In genomic region chr11:98769007-98769954, GRCm38 (mm10) we compare ENCODE assay signal across 8 mouse cellular contexts. TPM values are rescaled to one million over a fixed set of nuclear protein-coding genes. Genes with fewer than 3 reads are reported as not detected.
DNase-seq lines count a peak whose midpoint lies in the region; ATAC-seq and TF ChIP-seq lines count a peak whose summit lies in the region.

No protein-coding gene starts in this region.

- H3K36me3 ChIP-seq in midbrain, embryonic 11.5 days (ENCODE audit: control insufficient read depth, insufficient read depth, low read length), result peaks cover 1% of the 10 kb centered on the region
- H3K36me3 ChIP-seq in midbrain, postnatal 0 days (ENCODE audit: insufficient read depth, low read length), result peaks cover 52% of the 10 kb centered on the region
- H3K36me3 ChIP-seq in liver, embryonic 12.5 days, result peaks cover 41% of the 10 kb centered on the region
- no peaks in the 10 kb centered on the region; the same call in 1 of the 2 replicates for H3K36me3 ChIP-seq in intestine, embryonic 16.5 days (ENCODE audit: control insufficient read depth, insufficient read depth, low read length)

- no peak for ATAC-seq in midbrain, embryonic 11.5 days (ENCODE audit: low FRiP score)
- ATAC-seq in midbrain, postnatal 0 days (ENCODE audit: low FRiP score), result no peak
- peak; percentile 1; the same call in 1 of the 2 replicates for ATAC-seq in liver, embryonic 12.5 days
- ATAC-seq in intestine, embryonic 16.5 days, result no peak
- ATAC-seq in inflammation-experienced regulatory T-cells, adult 6 months, result no peak

- H3K27ac ChIP-seq in midbrain, embryonic 11.5 days (ENCODE audit: low read depth, low read length), result no peak overlapping the region
- no peak overlapping the region for H3K27ac ChIP-seq in midbrain, postnatal 0 days (ENCODE audit: low read depth, low read length)
- H3K27ac ChIP-seq in liver, embryonic 12.5 days, result peak overlapping the region; percentile 94
- H3K27ac ChIP-seq in intestine, embryonic 16.5 days (ENCODE audit: low read length), result no peak overlapping the region

- peaks cover 39% of the 10 kb centered on the region for H3K4me1 ChIP-seq in midbrain, embryonic 11.5 days (ENCODE audit: control insufficient read depth, insufficient read depth, low read length)
- peaks cover 20% of the 10 kb centered on the region; the same call in 1 of the 2 replicates for H3K4me1 ChIP-seq in midbrain, postnatal 0 days (ENCODE audit: insufficient read depth, low read length)
- H3K4me1 ChIP-seq in liver, embryonic 12.5 days, result peaks cover 96% of the 10 kb centered on the region
- H3K4me1 ChIP-seq in intestine, embryonic 16.5 days (ENCODE audit: control insufficient read depth, insufficient read depth, low read length), result peaks cover 63% of the 10 kb centered on the region

- peak; percentile 97 for DNase-seq in heart, adult 11 months
- DNase-seq in heart, postnatal 4 days, result no peak
- no peak for DNase-seq in midbrain, embryonic 11.5 days (ENCODE audit: low spot score, missing footprints)
- no peak for DNase-seq in midbrain, postnatal 0 days (ENCODE audit: low spot score)
- no peak for DNase-seq in ovary, postnatal 36 days (ENCODE audit: low spot score)

- H3K27me3 ChIP-seq in midbrain, embryonic 11.5 days (ENCODE audit: control insufficient read depth, insufficient read depth, low read length), result no peaks in the 10 kb centered on the region
- H3K27me3 ChIP-seq in midbrain, postnatal 0 days (ENCODE audit: insufficient read depth, low read length), result no peaks in the 10 kb centered on the region
- no peaks in the 10 kb centered on the region for H3K27me3 ChIP-seq in liver, embryonic 12.5 days (replicated peaks)
- no peaks in the 10 kb centered on the region for H3K27me3 ChIP-seq in intestine, embryonic 16.5 days (replicated peaks; ENCODE audit: control insufficient read depth, insufficient read depth, low read length)

- 90% methylated on average over 25 of the region's 25 CpGs for WGBS in midbrain, embryonic 11.5 days
- WGBS in midbrain, postnatal 0 days, result 89% methylated on average over 25 of the region's 25 CpGs
- 71% methylated on average over 25 of the region's 25 CpGs for WGBS in liver, embryonic 12.5 days (ENCODE audit: insufficient replicate concordance)
- WGBS in intestine, embryonic 16.5 days, result 84% methylated on average over 25 of the region's 25 CpGs

- no peak overlapping the region for H3K9ac ChIP-seq in midbrain, embryonic 11.5 days (ENCODE audit: low read length)
- H3K9ac ChIP-seq in midbrain, postnatal 0 days (replicated peaks; ENCODE audit: low read length, poor library complexity, severe bottlenecking), result no peak overlapping the region
- H3K9ac ChIP-seq in liver, embryonic 12.5 days, result peak overlapping the region; percentile 78
- H3K9ac ChIP-seq in intestine, embryonic 16.5 days (ENCODE audit: low read depth, low read length), result no peak overlapping the region

- TF ChIP-seq CTCF in midbrain, postnatal 0 days (IDR thresholded peaks at IDR 0.05), result no peak

- peak overlapping the region; percentile 49; the same call in 1 of the 2 replicates for H3K4me2 ChIP-seq in midbrain, embryonic 11.5 days
- no peak overlapping the region for H3K4me2 ChIP-seq in midbrain, postnatal 0 days (ENCODE audit: low read depth, low read length, poor library complexity, severe bottlenecking)
- H3K4me2 ChIP-seq in liver, embryonic 12.5 days, result peak overlapping the region; percentile 78
- H3K4me2 ChIP-seq in intestine, embryonic 16.5 days (ENCODE audit: low read depth, low read length), result no peak overlapping the region

- no peak overlapping the region for H3K4me3 ChIP-seq in midbrain, embryonic 11.5 days (ENCODE audit: low read depth, low read length)
- no peak overlapping the region for H3K4me3 ChIP-seq in midbrain, postnatal 0 days (ENCODE audit: low read depth, low read length)
- H3K4me3 ChIP-seq in liver, embryonic 12.5 days, result peak overlapping the region; percentile 60
- no peak overlapping the region for H3K4me3 ChIP-seq in intestine, embryonic 16.5 days (ENCODE audit: low read length)

- no peaks in the 10 kb centered on the region for H3K9me3 ChIP-seq in midbrain, embryonic 11.5 days (ENCODE audit: control insufficient read depth, low read length)
- H3K9me3 ChIP-seq in midbrain, postnatal 0 days (ENCODE audit: low read length), result no peaks in the 10 kb centered on the region
- H3K9me3 ChIP-seq in liver, embryonic 12.5 days (replicated peaks), result no peaks in the 10 kb centered on the region
- no peaks in the 10 kb centered on the region for H3K9me3 ChIP-seq in intestine, embryonic 16.5 days (ENCODE audit: control insufficient read depth, low read length)

RNA-seq across cellular contexts. Expression of gene Nr1d1, which starts 5.9 kb away (rescaled TPM):
- 10 to 100 TPM; 26.3 to 27.6 TPM for total RNA-seq in heart, postnatal 4 days (2021)
- 0.93 and 1.2 TPM in 2 replicates for polyA plus RNA-seq in midbrain, embryonic 11.5 days (2014; fragmentation: Nextera tagmentation; extraction: Ambion mirVana)
- 7.1 and 11.0 TPM in 2 replicates for total RNA-seq in midbrain, postnatal 0 days (2014; rRNA removed)
- polyA plus RNA-seq in midbrain, postnatal 0 days (2015; fragmentation: Nextera tagmentation; extraction: Ambion mirVana), result 12.3 and 14.3 TPM in 2 replicates
- polyA plus RNA-seq in liver, embryonic 12.5 days (2016; fragmentation: Nextera tagmentation; extraction: Ambion mirVana), result 1.3 and 1.4 TPM in 2 replicates
- polyA plus RNA-seq in intestine, embryonic 16.5 days (2015; fragmentation: Nextera tagmentation; extraction: Ambion mirVana), result 2.3 and 2.7 TPM in 2 replicates
- 1 to 10 TPM; 6.5 to 8.4 (median 7.3) TPM for polyA plus RNA-seq in inflammation-experienced regulatory T-cells, adult 6 months (2017; shearing (Covaris generic))

RNA-seq across cellular contexts. Expression of gene Msl1, which starts 26.0 kb away (rescaled TPM):
- total RNA-seq in heart, postnatal 4 days (2021), result 10 to 100 TPM; 67.8 to 71.5 TPM
- 24.0 and 25.1 TPM in 2 replicates for polyA plus RNA-seq in midbrain, embryonic 11.5 days (2014; fragmentation: Nextera tagmentation; extraction: Ambion mirVana)
- 88.3 and 107 TPM in 2 replicates for total RNA-seq in midbrain, postnatal 0 days (2014; rRNA removed)
- polyA plus RNA-seq in midbrain, postnatal 0 days (2015; fragmentation: Nextera tagmentation; extraction: Ambion mirVana), result 22.3 and 25.8 TPM in 2 replicates
- polyA plus RNA-seq in liver, embryonic 12.5 days (2016; fragmentation: Nextera tagmentation; extraction: Ambion mirVana), result 11.5 and 11.7 TPM in 2 replicates
- 13.5 and 14.5 TPM in 2 replicates for polyA plus RNA-seq in intestine, embryonic 16.5 days (2015; fragmentation: Nextera tagmentation; extraction: Ambion mirVana)
- polyA plus RNA-seq in inflammation-experienced regulatory T-cells, adult 6 months (2017; shearing (Covaris generic)), result 10 to 100 TPM; 16.7 to 26.3 (median 20.4) TPM

RNA-seq across cellular contexts. Expression of gene Thra, which starts 28.8 kb away (rescaled TPM):
- total RNA-seq in heart, postnatal 4 days (2021), result 100 to 1,000 TPM; 171 to 183 TPM
- polyA plus RNA-seq in midbrain, embryonic 11.5 days (2014; fragmentation: Nextera tagmentation; extraction: Ambion mirVana), result 21.9 and 23.7 TPM in 2 replicates
- 774 and 843 TPM in 2 replicates for total RNA-seq in midbrain, postnatal 0 days (2014; rRNA removed)
- 165 and 182 TPM in 2 replicates for polyA plus RNA-seq in midbrain, postnatal 0 days (2015; fragmentation: Nextera tagmentation; extraction: Ambion mirVana)
- 13.0 and 13.3 TPM in 2 replicates for polyA plus RNA-seq in liver, embryonic 12.5 days (2016; fragmentation: Nextera tagmentation; extraction: Ambion mirVana)
- 41.5 and 42.0 TPM in 2 replicates for polyA plus RNA-seq in intestine, embryonic 16.5 days (2015; fragmentation: Nextera tagmentation; extraction: Ambion mirVana)
- polyA plus RNA-seq in inflammation-experienced regulatory T-cells, adult 6 months (2017; shearing (Covaris generic)), result 1 to 10 TPM; 1.3 to 6.3 (median 5.2) TPM

RNA-seq across cellular contexts. Expression of gene Casc3, which starts 35.4 kb away (rescaled TPM):
- total RNA-seq in heart, postnatal 4 days (2021), result 10 to 100 TPM; 26.9 to 28.4 TPM
- 51.9 and 53.1 TPM in 2 replicates for polyA plus RNA-seq in midbrain, embryonic 11.5 days (2014; fragmentation: Nextera tagmentation; extraction: Ambion mirVana)
- 29.4 and 32.2 TPM in 2 replicates for total RNA-seq in midbrain, postnatal 0 days (2014; rRNA removed)
- polyA plus RNA-seq in midbrain, postnatal 0 days (2015; fragmentation: Nextera tagmentation; extraction: Ambion mirVana), result 34.0 and 39.7 TPM in 2 replicates
- 26.4 and 29.7 TPM in 2 replicates for polyA plus RNA-seq in liver, embryonic 12.5 days (2016; fragmentation: Nextera tagmentation; extraction: Ambion mirVana)
- polyA plus RNA-seq in intestine, embryonic 16.5 days (2015; fragmentation: Nextera tagmentation; extraction: Ambion mirVana), result 23.1 and 24.3 TPM in 2 replicates
- polyA plus RNA-seq in inflammation-experienced regulatory T-cells, adult 6 months (2017; shearing (Covaris generic)), result 10 to 100 TPM in 2 of 3 experiments, 1 to 10 TPM in 1; 8.7 to 14.8 (median 11.6) TPM

RNA-seq across cellular contexts. Expression of gene Med24, which starts 40.0 kb away (rescaled TPM):
- 10 to 100 TPM; 51.7 to 52.3 TPM for total RNA-seq in heart, postnatal 4 days (2021)
- 66.1 and 67.1 TPM in 2 replicates for polyA plus RNA-seq in midbrain, embryonic 11.5 days (2014; fragmentation: Nextera tagmentation; extraction: Ambion mirVana)
- total RNA-seq in midbrain, postnatal 0 days (2014; rRNA removed), result 66.6 and 81.2 TPM in 2 replicates
- polyA plus RNA-seq in midbrain, postnatal 0 days (2015; fragmentation: Nextera tagmentation; extraction: Ambion mirVana), result 52.2 and 59.8 TPM in 2 replicates
- polyA plus RNA-seq in liver, embryonic 12.5 days (2016; fragmentation: Nextera tagmentation; extraction: Ambion mirVana), result 42.0 and 43.7 TPM in 2 replicates
- 36.8 and 38.5 TPM in 2 replicates for polyA plus RNA-seq in intestine, embryonic 16.5 days (2015; fragmentation: Nextera tagmentation; extraction: Ambion mirVana)
- polyA plus RNA-seq in inflammation-experienced regulatory T-cells, adult 6 months (2017; shearing (Covaris generic)), result 10 to 100 TPM; 23.8 to 32.5 (median 28.3) TPM

Comparison
In these comparisons a context has a peak if more than half of its experiments do, and no peak if none do; other contexts are left out.
1. H3K4me2 ChIP-seq: peak in midbrain, embryonic 11.5 days (single experiment) and liver, embryonic 12.5 days (single experiment); none in midbrain, postnatal 0 days (single experiment) and intestine, embryonic 16.5 days (single experiment).